Mouse (Mus musculus): ENCODE results near the gene Dnajc15.

- TF ChIP-seq CTCF (IDR thresholded peaks at IDR 0.05; ENCODE audit: borderline replicate concordance, extremely low read depth, insufficient read depth, insufficient read length) (no peak), POLR2A (IDR thresholded peaks at IDR 0.05; ENCODE audit: borderline replicate concordance, extremely low read depth, insufficient read depth, insufficient read length, poor library complexity, severe bottlenecking) (no peak)
These were observed 103.3 kb downstream of the Dnajc15 start for GRCm38 (mm10) chr14:77771626-77772025.
